Mouse (Mus musculus) limb, embryonic 14.5 days (tissue): ENCODE measurements around the gene Rbm19. TPM values are rescaled to one million over a fixed set of nuclear protein-coding genes. Genes with fewer than 3 reads are reported as not detected.

Experiments
- ATAC-seq: fragments of 200-750 bp; cut with Nextera tagmentation; 2 replicates; pipeline ENCODE4 v1.8.0; 2017; ENCODE audit warnings: low read depth, moderate number of reproducible peaks, moderate TSS enrichment; ENCODE audit not compliant: low FRiP score
- DNase-seq: peaks from one replicate; pipeline ENCODE4 v3.0.0-alpha.2; 2015; ENCODE audit warnings: low spot score
- H3K27ac ChIP-seq: fragments of 300-500 bp; sonication (generic); replicated peaks from 2 replicates; pipeline ENCODE4 v1.5.1; 2014; ENCODE audit warnings: low read depth, mild to moderate bottlenecking, low read length, moderate library complexity, mixed read lengths
- H3K27me3 ChIP-seq: fragments of 300-500 bp; sonication (generic); 2 replicates; pipeline ENCODE4 v1.6.1; 2014; ENCODE audit warnings: low read length, mixed read lengths; ENCODE audit not compliant: control insufficient read depth, insufficient read depth
- H3K36me3 ChIP-seq: fragments of 300-500 bp; sonication (generic); 2 replicates; pipeline ENCODE4 v1.6.1; 2014; ENCODE audit warnings: mild to moderate bottlenecking, low read length, moderate library complexity, mixed read lengths; ENCODE audit not compliant: control insufficient read depth, insufficient read depth
- H3K4me1 ChIP-seq: fragments of 300-500 bp; sonication (generic); 2 replicates; pipeline ENCODE4 v1.6.1; 2014; ENCODE audit warnings: antibody characterized with exemption, low read length, mixed read lengths; ENCODE audit not compliant: control insufficient read depth, insufficient read depth
- H3K4me2 ChIP-seq: fragments of 300-500 bp; sonication (generic); replicated peaks from 2 replicates; pipeline ENCODE4 v1.6.1; 2014; ENCODE audit warnings: low read depth, mild to moderate bottlenecking, low read length, moderate library complexity; ENCODE audit not compliant: severe bottlenecking
- H3K4me3 ChIP-seq: fragments of 300-500 bp; sonication (generic); replicated peaks from 2 replicates; pipeline ENCODE4 v1.5.1; 2014; ENCODE audit warnings: low read length
- H3K9ac ChIP-seq: fragments of 300-500 bp; sonication (generic); 2 replicates; pipeline ENCODE4 v1.6.1; 2014; ENCODE audit warnings: mild to moderate bottlenecking, low read depth, low read length, moderate library complexity; ENCODE audit not compliant: severe bottlenecking
- H3K9me3 ChIP-seq: fragments of 300-500 bp; sonication (generic); 2 replicates; pipeline ENCODE4 v1.6.1; 2016; ENCODE audit warnings: low read length; ENCODE audit not compliant: control insufficient read depth
- POLR2A ChIP-seq: fragments of 200-500 bp; IDR thresholded peaks from 2 replicates; pipeline ENCODE4 v1.8.0; 2012; ENCODE audit warnings: inconsistent platforms, mild to moderate bottlenecking, moderate library complexity, borderline replicate concordance; ENCODE audit not compliant: insufficient read depth, insufficient read length; ENCODE audit errors: extremely low read depth
- WGBS: fragments of 180-500 bp; shearing (Covaris S2); extraction: QIAGEN DNeasy Blood & Tissue Kit; methylation state at CpG from one replicate; pipeline ENCODE4 v1.1.7; 2014; 5-methylcytosine and 5-hydroxymethylcytosine counted together
- polyA plus RNA-seq, 2 experiments: library from polyadenylated mRNA; depleted of rRNA in 1 of 2; stranded (reverse) in 1 of 2; unstranded in 1 of 2; fragments of >200 nt; fragmentation: Nextera tagmentation in 1 of 2; extraction: Ambion mirVana in 1 of 2; gene quantifications; 2 replicates each; pipeline versions ENCODE4 v1.2.1 to v1.2.3; 2012 to 2014

The Rbm19 gene
- polyA plus RNA-seq, 2 experiments, result 11.6 to 16.7 TPM

- ATAC-seq (no peak), DNase-seq (no peak)
- WGBS, result 30% methylated on average over 5 of the region's 5 CpGs
- H3K9me3 ChIP-seq, result no peaks in the 10 kb centered on the region
- no peaks in the 10 kb centered on the region for H3K4me1 ChIP-seq
- no peaks in the 10 kb centered on the region for H3K36me3 ChIP-seq
- no peak overlapping the region for H3K27ac ChIP-seq
- no peak for TF ChIP-seq POLR2A
- H3K4me2 ChIP-seq, result no peak overlapping the region
- H3K4me3 ChIP-seq, result no peak overlapping the region
- no peaks in the 10 kb centered on the region for H3K27me3 ChIP-seq
- H3K9ac ChIP-seq, result no peak overlapping the region
These were observed 129.1 kb downstream of the Rbm19 start for GRCm38 (mm10) chr5:120245336-120245735.
